Mouse (Mus musculus) intestine, embryonic 16.5 days (tissue): Measurements from ENCODE around the gene AA467197. TPM values are rescaled to one million over a fixed set of nuclear protein-coding genes. Genes with fewer than 3 reads are reported as not detected.

Source experiments
- ATAC-seq: fragments of 200-750 bp; cut with Nextera tagmentation; 2 replicates; pipeline ENCODE4 v1.8.0; 2017; ENCODE audit warnings: moderate TSS enrichment, moderate library complexity
- H3K27ac ChIP-seq: fragments of 300-500 bp; sonication (generic); 2 replicates; pipeline ENCODE4 v1.5.1; 2014; ENCODE audit warnings: mild to moderate bottlenecking, low read length
- H3K27me3 ChIP-seq: fragments of 300-500 bp; sonication (generic); replicated peaks from 2 replicates; pipeline ENCODE4 v1.6.1; 2014; ENCODE audit warnings: low read length, control low read depth, mixed read lengths; ENCODE audit not compliant: control insufficient read depth, insufficient read depth
- H3K36me3 ChIP-seq: fragments of 300-500 bp; sonication (generic); 2 replicates; pipeline ENCODE4 v1.6.1; 2014; ENCODE audit warnings: low read length, control low read depth; ENCODE audit not compliant: control insufficient read depth, insufficient read depth
- H3K4me1 ChIP-seq: fragments of 300-500 bp; sonication (generic); 2 replicates; pipeline ENCODE4 v1.6.1; 2014; ENCODE audit warnings: low read length, control low read depth, mixed read lengths; ENCODE audit not compliant: control insufficient read depth, insufficient read depth
- H3K4me2 ChIP-seq: fragments of 300-500 bp; sonication (generic); 2 replicates; pipeline ENCODE4 v1.6.1; 2014; ENCODE audit warnings: low read depth, low read length, control low read depth
- H3K4me3 ChIP-seq: fragments of 300-500 bp; sonication (generic); 2 replicates; pipeline ENCODE4 v1.5.1; 2014; ENCODE audit warnings: mild to moderate bottlenecking, low read length
- H3K9ac ChIP-seq: fragments of 300-500 bp; sonication (generic); 2 replicates; pipeline ENCODE4 v1.6.1; 2014; ENCODE audit warnings: low read depth, low read length
- H3K9me3 ChIP-seq: fragments of 300-500 bp; sonication (generic); 2 replicates; pipeline ENCODE4 v1.6.1; 2016; ENCODE audit warnings: low read length, control low read depth; ENCODE audit not compliant: control insufficient read depth
- WGBS: fragments of 180-500 bp; shearing (Covaris S2); extraction: QIAGEN DNeasy Blood & Tissue Kit; methylation state at CpG from one replicate; pipeline ENCODE4 v1.1.7; 2014; 5-methylcytosine and 5-hydroxymethylcytosine counted together
- polyA plus RNA-seq: library from polyadenylated mRNA; unstranded; fragments of >200 nt; fragmentation: Nextera tagmentation; extraction: Ambion mirVana; gene quantifications from 2 replicates; pipeline ENCODE4 v1.2.1, GENCODE M21; 2015

Gene AA467197
- polyA plus RNA-seq, 1 experiment from 2014 or later = 10.1 TPM

GRCm38 (mm10) chr2:122630465-122631225 is 6.1 kb upstream of the AA467197 start:
- peak; percentile 88 for ATAC-seq
- under 1% methylated on average over 75 of the region's 75 CpGs for WGBS
- H3K4me1 ChIP-seq = peaks cover 9% of the 10 kb centered on the region
- peak overlapping the region; percentile 98 for H3K9ac ChIP-seq
- no peaks in the 10 kb centered on the region for H3K9me3 ChIP-seq
- H3K4me2 ChIP-seq = peak overlapping the region; percentile 94
- 0 out of 2 replicates have a peak, but pooled peaks cover 4% of the 10 kb centered on the region for H3K36me3 ChIP-seq
- H3K27me3 ChIP-seq = no peaks in the 10 kb centered on the region
- peak overlapping the region; percentile 98 for H3K4me3 ChIP-seq
- H3K27ac ChIP-seq = peak overlapping the region; percentile 73; the same call in 1 of the 2 replicates

GRCm38 (mm10) chr2:122631226-122631801 is 5.5 kb upstream of the AA467197 start:
- Histone ChIP-seq H3K27ac (no peak overlapping the region), H3K4me3 (peak overlapping the region; percentile 98), H3K36me3 (0 out of 2 replicates have a peak, but pooled peaks cover 4% of the 10 kb centered on the region), H3K27me3 (no peaks in the 10 kb centered on the region), H3K9ac (peak overlapping the region; percentile 98), H3K4me2 (peak overlapping the region; percentile 94), H3K4me1 (peaks cover 9% of the 10 kb centered on the region), H3K9me3 (no peaks in the 10 kb centered on the region)
- peak; percentile 62 for ATAC-seq
- WGBS = under 1% methylated on average over 53 of the region's 53 CpGs

- peak; percentile 79 for ATAC-seq
- Histone ChIP-seq H3K27me3 (no peaks in the 10 kb centered on the region), H3K9me3 (no peaks in the 10 kb centered on the region), H3K9ac (peak overlapping the region; percentile 66), H3K36me3 (0 out of 2 replicates have a peak, but pooled peaks cover 4% of the 10 kb centered on the region), H3K4me1 (no peaks in the 10 kb centered on the region), H3K4me2 (peak overlapping the region; percentile 88), H3K4me3 (peak overlapping the region; percentile 55), H3K27ac (no peak overlapping the region)
- 1% methylated on average over 36 of the region's 36 CpGs for WGBS
Observed at GRCm38 (mm10) chr2:122637526-122637997, 776 bp downstream of the AA467197 start.

GRCm38 (mm10) chr2:122638029-122638428 is 1.2 kb downstream of the AA467197 start:
- 0 out of 2 replicates have a peak, but pooled peaks cover 2% of the 10 kb centered on the region for H3K36me3 ChIP-seq
- H3K4me3 ChIP-seq = peak overlapping the region; percentile 55
- no peak overlapping the region for H3K27ac ChIP-seq
- H3K4me2 ChIP-seq = peak overlapping the region; percentile 88
- H3K4me1 ChIP-seq = no peaks in the 10 kb centered on the region
- no peaks in the 10 kb centered on the region for H3K9me3 ChIP-seq
- no peaks in the 10 kb centered on the region for H3K27me3 ChIP-seq
- ATAC-seq = no peak
- WGBS = 34% methylated on average over 12 of the region's 12 CpGs
- H3K9ac ChIP-seq = peak overlapping the region; percentile 66

GRCm38 (mm10) chr2:122638673-122639072 is 1.9 kb downstream of the AA467197 start:
- no peaks in the 10 kb centered on the region for H3K36me3 ChIP-seq
- H3K4me2 ChIP-seq = no peak overlapping the region
- ATAC-seq = no peak
- no peaks in the 10 kb centered on the region for H3K27me3 ChIP-seq
- H3K9ac ChIP-seq = no peak overlapping the region
- WGBS = 32% methylated on average over 5 of the region's 5 CpGs
- H3K27ac ChIP-seq = no peak overlapping the region
- no peak overlapping the region for H3K4me3 ChIP-seq
- H3K4me1 ChIP-seq = no peaks in the 10 kb centered on the region
- no peaks in the 10 kb centered on the region for H3K9me3 ChIP-seq

GRCm38 (mm10) chr2:122652096-122653084 is 15.6 kb downstream of the AA467197 start:
- Histone ChIP-seq H3K9ac (no peak overlapping the region), H3K9me3 (no peaks in the 10 kb centered on the region), H3K4me1 (peaks cover 11% of the 10 kb centered on the region), H3K27me3 (no peaks in the 10 kb centered on the region), H3K4me2 (no peak overlapping the region), H3K4me3 (no peak overlapping the region), H3K36me3 (no peaks in the 10 kb centered on the region), H3K27ac (no peak overlapping the region)
- peak; percentile 41 for ATAC-seq
- WGBS = 53% methylated on average over 17 of the region's 17 CpGs

- Histone ChIP-seq H3K27ac (no peak overlapping the region), H3K4me3 (no peak overlapping the region), H3K9ac (no peak overlapping the region), H3K9me3 (no peaks in the 10 kb centered on the region), H3K36me3 (no peaks in the 10 kb centered on the region), H3K4me1 (peaks cover 20% of the 10 kb centered on the region), H3K27me3 (no peaks in the 10 kb centered on the region), H3K4me2 (no peak overlapping the region)
- no peak for ATAC-seq
- 59% methylated on average over 2 of the region's 2 CpGs for WGBS
Observed at GRCm38 (mm10) chr2:122656052-122656451, 19.3 kb downstream of the AA467197 start.

- 61% methylated on average over 9 of the region's 9 CpGs for WGBS
- H3K27me3 ChIP-seq = no peaks in the 10 kb centered on the region
- no peaks in the 10 kb centered on the region for H3K9me3 ChIP-seq
- no peak overlapping the region for H3K9ac ChIP-seq
- no peak for ATAC-seq
- H3K36me3 ChIP-seq = no peaks in the 10 kb centered on the region
- H3K27ac ChIP-seq = peak overlapping the region; percentile 98
- H3K4me2 ChIP-seq = no peak overlapping the region
- H3K4me3 ChIP-seq = no peak overlapping the region
- H3K4me1 ChIP-seq = peaks cover 20% of the 10 kb centered on the region
Observed at GRCm38 (mm10) chr2:122656767-122657166, 20.0 kb downstream of the AA467197 start.
